Mouse (Mus musculus) B cell, adult 2 months (primary cell): ENCODE data around the gene Spryd4.
A peak's percentile ranks its signal among the peaks of the same experiment; 100 is the strongest.
"Not testable (repeated sequence)": the region's sequence is repeated elsewhere in the genome, so short reads cannot be mapped to it uniquely, and the experiment has no call there.

Source experiments
- DNase-seq, 2 experiments: peaks; one replicate each; pipeline ENCODE4 v3.0.0; 2022

Spryd4 gene

GRCm38 (mm10) chr10:128211390-128212108, at the start of gene Spryd4:
Gene Spryd4 (minus strand): TSS chr10:128211807.
- peak; percentile 91 to 93 for DNase-seq

- DNase-seq = not testable (repeated sequence)
Measured at GRCm38 (mm10) chr10:128260376-128260775, 48.8 kb upstream of the Spryd4 start.

- no peak for DNase-seq
Measured at GRCm38 (mm10) chr10:128259946-128260345, 48.3 kb upstream of the Spryd4 start.

GRCm38 (mm10) chr10:128258953-128259352, 47.3 kb upstream of the Spryd4 start:
- peak; percentile 60 to 61 for DNase-seq

GRCm38 (mm10) chr10:128256328-128256727, 44.7 kb upstream of the Spryd4 start:
- no peak for DNase-seq

- DNase-seq = no peak
Measured at GRCm38 (mm10) chr10:128255925-128256324, 44.3 kb upstream of the Spryd4 start.

GRCm38 (mm10) chr10:128253677-128254255, 42.2 kb upstream of the Spryd4 start, which contains the start of gene Apon:
Gene Apon (plus strand): TSS chr10:128254096.
- no peak for DNase-seq

- no peak for DNase-seq
Measured at GRCm38 (mm10) chr10:128250565-128250964, 39.0 kb upstream of the Spryd4 start.

GRCm38 (mm10) chr10:128247020-128247732, 35.6 kb upstream of the Spryd4 start:
- DNase-seq = no peak

- DNase-seq = no peak
Measured at GRCm38 (mm10) chr10:128244121-128244520, 32.5 kb upstream of the Spryd4 start.

- DNase-seq = no peak
Measured at GRCm38 (mm10) chr10:128243252-128243651, 31.6 kb upstream of the Spryd4 start.

GRCm38 (mm10) chr10:128240131-128240530, 28.5 kb upstream of the Spryd4 start:
- DNase-seq = no peak

- DNase-seq = no peak
Measured at GRCm38 (mm10) chr10:128239140-128239539, 27.5 kb upstream of the Spryd4 start.

- DNase-seq = no peak
Measured at GRCm38 (mm10) chr10:128237807-128238480, 26.3 kb upstream of the Spryd4 start.

- DNase-seq = no peak
Measured at GRCm38 (mm10) chr10:128236321-128236720, 24.7 kb upstream of the Spryd4 start.

GRCm38 (mm10) chr10:128232420-128232985, 20.9 kb upstream of the Spryd4 start:
- DNase-seq = peak; percentile 61 to 63

GRCm38 (mm10) chr10:128231697-128232419, 20.3 kb upstream of the Spryd4 start, which contains the start of gene Timeless:
Gene Timeless (plus strand): TSS chr10:128232065.
- peak; percentile 94 to 96 for DNase-seq

- DNase-seq = no peak
Measured at GRCm38 (mm10) chr10:128231146-128231545, 19.5 kb upstream of the Spryd4 start.

- no peak for DNase-seq
Measured at GRCm38 (mm10) chr10:128230582-128230981, 19.0 kb upstream of the Spryd4 start.

GRCm38 (mm10) chr10:128228009-128228408, 16.4 kb upstream of the Spryd4 start:
- no peak for DNase-seq

- DNase-seq = no peak
Measured at GRCm38 (mm10) chr10:128227592-128227991, 16.0 kb upstream of the Spryd4 start.

GRCm38 (mm10) chr10:128225538-128225937, 13.9 kb upstream of the Spryd4 start, which contains the start of gene Mip:
Gene Mip (plus strand): TSS chr10:128225838.
- DNase-seq = no peak
